Mouse (Mus musculus): ENCODE measurements around the gene Tbc1d1. TPM values are rescaled to one million over a fixed set of nuclear protein-coding genes. Genes with fewer than 3 reads are reported as not detected.

Tbc1d1 gene
- polyA plus RNA-seq, 2 experiments: 4.8 to 5.6 TPM

- no peak for TF ChIP-seq EP300 (IDR thresholded peaks at IDR 0.05; ENCODE audit: low read depth)
- TF ChIP-seq CTCF (IDR thresholded peaks at IDR 0.05; ENCODE audit: low read depth): no peak
These were observed 221.6 kb downstream of the Tbc1d1 start for GRCm38 (mm10) chr5:64377705-64378104.

GRCm38 (mm10) chr5:64378591-64379275 is 222.6 kb downstream of the Tbc1d1 start:
- TF ChIP-seq EP300 (IDR thresholded peaks at IDR 0.05; ENCODE audit: low read depth): no peak
- TF ChIP-seq CTCF (IDR thresholded peaks at IDR 0.05; ENCODE audit: low read depth): no peak
- H3K4me2 ChIP-seq (ENCODE audit: low read depth): no peak overlapping the region
- ATAC-seq (ENCODE audit: insufficient read depth): peak; percentile 47
- no peak overlapping the region for H3K9ac ChIP-seq (replicated peaks)
- no peaks in the 10 kb centered on the region for H3K36me3 ChIP-seq (replicated peaks; ENCODE audit: control insufficient read depth, insufficient read depth, low read depth)
- peaks cover 13 to 45% of the 10 kb centered on the region in 2 experiments for H3K4me1 ChIP-seq (replicated peaks; ENCODE audit: control insufficient read depth in 2 of 2, insufficient read depth in 2 of 2, low read length in 1 of 2)
- no peaks in the 10 kb centered on the region for H3K27me3 ChIP-seq (ENCODE audit: control insufficient read depth, insufficient read depth, low read length)
- no peak overlapping the region for H3K27ac ChIP-seq
- no peak for DNase-seq (ENCODE audit: low read depth in 3 of 3, low spot score in 3 of 3)
- 22% methylated on average over 13 of the region's 13 CpGs for WGBS (ENCODE audit: insufficient replicate concordance)
- H3K4me3 ChIP-seq (ENCODE audit: insufficient read depth in 1 of 2, low read depth in 2 of 2, low read length in 2 of 2): no peak overlapping the region
- no peaks in the 10 kb centered on the region for H3K9me3 ChIP-seq (ENCODE audit: control insufficient read depth, low read length)

More at GRCm38 (mm10) chr5:64377705-64378104, 221.6 kb downstream of the Tbc1d1 start:
- Histone ChIP-seq H3K9ac (replicated peaks) (no peak overlapping the region), H3K9me3 (ENCODE audit: control insufficient read depth, low read length) (no peaks in the 10 kb centered on the region), H3K4me1 (replicated peaks; ENCODE audit: control insufficient read depth in 2 of 2, insufficient read depth in 2 of 2, low read length in 1 of 2) (peaks cover 10 to 42% of the 10 kb centered on the region in 2 experiments), H3K27ac (no peak overlapping the region), H3K36me3 (replicated peaks; ENCODE audit: control insufficient read depth, insufficient read depth, low read depth) (no peaks in the 10 kb centered on the region), H3K27me3 (ENCODE audit: control insufficient read depth, insufficient read depth, low read length) (no peaks in the 10 kb centered on the region), H3K4me2 (ENCODE audit: low read depth) (no peak overlapping the region), H3K4me3 (ENCODE audit: insufficient read depth in 1 of 2, low read depth in 2 of 2, low read length in 2 of 2) (no peak overlapping the region)
- ATAC-seq (ENCODE audit: insufficient read depth): no peak
- 28% methylated on average over 8 of the region's 8 CpGs for WGBS (ENCODE audit: insufficient replicate concordance)
- no peak for DNase-seq (ENCODE audit: low read depth in 3 of 3, low spot score in 3 of 3)

GRCm38 (mm10) chr5:64379829-64380228 is 223.7 kb downstream of the Tbc1d1 start:
- H3K9ac ChIP-seq (replicated peaks): no peak overlapping the region
- TF ChIP-seq CTCF (IDR thresholded peaks at IDR 0.05; ENCODE audit: low read depth) (no peak), EP300 (IDR thresholded peaks at IDR 0.05; ENCODE audit: low read depth) (no peak)
- no peaks in the 10 kb centered on the region for H3K36me3 ChIP-seq (replicated peaks; ENCODE audit: control insufficient read depth, insufficient read depth, low read depth)
- WGBS (ENCODE audit: insufficient replicate concordance): 60% methylated on average over 5 of the region's 5 CpGs
- no peak for ATAC-seq (ENCODE audit: insufficient read depth)
- H3K4me3 ChIP-seq (ENCODE audit: insufficient read depth in 1 of 2, low read depth in 2 of 2, low read length in 2 of 2): no peak overlapping the region
- H3K4me2 ChIP-seq (ENCODE audit: low read depth): no peak overlapping the region
- DNase-seq (ENCODE audit: low read depth in 3 of 3, low spot score in 3 of 3): no peak
- H3K27ac ChIP-seq: no peak overlapping the region
- H3K9me3 ChIP-seq (ENCODE audit: control insufficient read depth, low read length): no peaks in the 10 kb centered on the region
- H3K27me3 ChIP-seq (ENCODE audit: control insufficient read depth, insufficient read depth, low read length): no peaks in the 10 kb centered on the region
- H3K4me1 ChIP-seq (replicated peaks; ENCODE audit: control insufficient read depth in 2 of 2, insufficient read depth in 2 of 2, low read length in 1 of 2): peaks cover 13 to 43% of the 10 kb centered on the region in 2 experiments

- H3K36me3 ChIP-seq (replicated peaks; ENCODE audit: control insufficient read depth, insufficient read depth, low read depth): no peaks in the 10 kb centered on the region
- H3K9me3 ChIP-seq (ENCODE audit: control insufficient read depth, low read length): no peaks in the 10 kb centered on the region
- H3K4me2 ChIP-seq (ENCODE audit: low read depth): peak overlapping the region; percentile 23; the same call in 1 of the 2 replicates
- no peaks in the 10 kb centered on the region for H3K27me3 ChIP-seq (ENCODE audit: control insufficient read depth, insufficient read depth, low read length)
- H3K27ac ChIP-seq: no peak overlapping the region
- peak in 1 of 3 experiments; percentile 31 for DNase-seq (ENCODE audit: low read depth in 3 of 3, low spot score in 3 of 3)
- H3K4me1 ChIP-seq (replicated peaks; ENCODE audit: control insufficient read depth in 2 of 2, insufficient read depth in 2 of 2, low read length in 1 of 2): peaks cover 13 to 39% of the 10 kb centered on the region in 2 experiments
- H3K4me3 ChIP-seq (ENCODE audit: insufficient read depth in 1 of 2, low read depth in 2 of 2, low read length in 2 of 2): no peak overlapping the region
- H3K9ac ChIP-seq (replicated peaks): no peak overlapping the region
- ATAC-seq (ENCODE audit: insufficient read depth): peak; percentile 40; the same call in 1 of the 2 replicates
- 22% methylated on average over 11 of the region's 11 CpGs for WGBS (ENCODE audit: insufficient replicate concordance)
- no peak for TF ChIP-seq EP300 (IDR thresholded peaks at IDR 0.05; ENCODE audit: low read depth)
- no peak for TF ChIP-seq CTCF (IDR thresholded peaks at IDR 0.05; ENCODE audit: low read depth)
These were observed 224.7 kb downstream of the Tbc1d1 start for GRCm38 (mm10) chr5:64380698-64381375.

- DNase-seq (ENCODE audit: low read depth in 3 of 3, low spot score in 3 of 3) (no peak), ATAC-seq (ENCODE audit: insufficient read depth) (no peak)
- no peaks in the 10 kb centered on the region for H3K9me3 ChIP-seq (ENCODE audit: control insufficient read depth, low read length)
- no peak overlapping the region for H3K27ac ChIP-seq
- no peak for TF ChIP-seq EP300 (IDR thresholded peaks at IDR 0.05; ENCODE audit: low read depth)
- no peak for TF ChIP-seq CTCF (IDR thresholded peaks at IDR 0.05; ENCODE audit: low read depth)
- 10% methylated on average over 8 of the region's 8 CpGs for WGBS (ENCODE audit: insufficient replicate concordance)
- no peaks in the 10 kb centered on the region for H3K27me3 ChIP-seq (ENCODE audit: control insufficient read depth, insufficient read depth, low read length)
- no peak overlapping the region for H3K9ac ChIP-seq (replicated peaks)
- H3K36me3 ChIP-seq (replicated peaks; ENCODE audit: control insufficient read depth, insufficient read depth, low read depth): no peaks in the 10 kb centered on the region
- H3K4me2 ChIP-seq (ENCODE audit: low read depth): no peak overlapping the region; the same call in 1 of the 2 replicates
- H3K4me3 ChIP-seq (ENCODE audit: insufficient read depth in 1 of 2, low read depth in 2 of 2, low read length in 2 of 2): no peak overlapping the region
- peaks cover 13 to 39% of the 10 kb centered on the region in 2 experiments for H3K4me1 ChIP-seq (replicated peaks; ENCODE audit: control insufficient read depth in 2 of 2, insufficient read depth in 2 of 2, low read length in 1 of 2)
These were observed 225.4 kb downstream of the Tbc1d1 start for GRCm38 (mm10) chr5:64381538-64381937.
